Mouse (Mus musculus) embryonic facial prominence, embryonic 10.5 days (tissue): Measurements from ENCODE around the gene Nod2. TPM values are rescaled to one million over a fixed set of nuclear protein-coding genes. Genes with fewer than 3 reads are reported as not detected.
"Not testable (repeated sequence)": the region's sequence is repeated elsewhere in the genome, so short reads cannot be mapped to it uniquely, and the experiment has no call there.

Source experiments
- DNase-seq: peaks from one replicate; pipeline ENCODE4 v3.0.0-alpha.2; 2017; ENCODE audit warnings: low spot score
- H3K27ac ChIP-seq: fragments of 300-500 bp; sonication (generic); replicated peaks from 2 replicates; pipeline ENCODE4 v1.5.1; 2016; ENCODE audit warnings: mild to moderate bottlenecking
- H3K27me3 ChIP-seq: fragments of 300-500 bp; sonication (generic); replicated peaks from 2 replicates; pipeline ENCODE4 v1.6.1; 2016; ENCODE audit warnings: low read depth, mild to moderate bottlenecking; ENCODE audit not compliant: poor library complexity, severe bottlenecking
- H3K36me3 ChIP-seq: fragments of 300-500 bp; sonication (generic); replicated peaks from 2 replicates; pipeline ENCODE4 v1.6.1; 2016; ENCODE audit warnings: mild to moderate bottlenecking, moderate library complexity
- H3K4me1 ChIP-seq: fragments of 300-500 bp; sonication (generic); 2 replicates; pipeline ENCODE4 v1.6.1; 2016
- H3K4me3 ChIP-seq: fragments of 300-500 bp; sonication (generic); 2 replicates; pipeline ENCODE4 v1.5.1; 2016; ENCODE audit warnings: mild to moderate bottlenecking, moderate library complexity
- H3K9me3 ChIP-seq: fragments of 300-500 bp; sonication (generic); 2 replicates; pipeline ENCODE4 v1.6.1; 2016; ENCODE audit warnings: mild to moderate bottlenecking
- WGBS: fragments of 180-500 bp; shearing (Covaris S2); methylation state at CpG from one replicate; pipeline ENCODE4 v1.1.7; 2016; 5-methylcytosine and 5-hydroxymethylcytosine counted together
- polyA plus RNA-seq: library from polyadenylated mRNA; unstranded; fragments of >200 nt; fragmentation: Nextera tagmentation; extraction: Ambion mirVana; gene quantifications from 2 replicates; pipeline ENCODE4 v1.2.1, GENCODE M21; 2016

The Nod2 gene
- polyA plus RNA-seq, 1 experiment from 2014 or later, result 0.12 TPM

DNA sequence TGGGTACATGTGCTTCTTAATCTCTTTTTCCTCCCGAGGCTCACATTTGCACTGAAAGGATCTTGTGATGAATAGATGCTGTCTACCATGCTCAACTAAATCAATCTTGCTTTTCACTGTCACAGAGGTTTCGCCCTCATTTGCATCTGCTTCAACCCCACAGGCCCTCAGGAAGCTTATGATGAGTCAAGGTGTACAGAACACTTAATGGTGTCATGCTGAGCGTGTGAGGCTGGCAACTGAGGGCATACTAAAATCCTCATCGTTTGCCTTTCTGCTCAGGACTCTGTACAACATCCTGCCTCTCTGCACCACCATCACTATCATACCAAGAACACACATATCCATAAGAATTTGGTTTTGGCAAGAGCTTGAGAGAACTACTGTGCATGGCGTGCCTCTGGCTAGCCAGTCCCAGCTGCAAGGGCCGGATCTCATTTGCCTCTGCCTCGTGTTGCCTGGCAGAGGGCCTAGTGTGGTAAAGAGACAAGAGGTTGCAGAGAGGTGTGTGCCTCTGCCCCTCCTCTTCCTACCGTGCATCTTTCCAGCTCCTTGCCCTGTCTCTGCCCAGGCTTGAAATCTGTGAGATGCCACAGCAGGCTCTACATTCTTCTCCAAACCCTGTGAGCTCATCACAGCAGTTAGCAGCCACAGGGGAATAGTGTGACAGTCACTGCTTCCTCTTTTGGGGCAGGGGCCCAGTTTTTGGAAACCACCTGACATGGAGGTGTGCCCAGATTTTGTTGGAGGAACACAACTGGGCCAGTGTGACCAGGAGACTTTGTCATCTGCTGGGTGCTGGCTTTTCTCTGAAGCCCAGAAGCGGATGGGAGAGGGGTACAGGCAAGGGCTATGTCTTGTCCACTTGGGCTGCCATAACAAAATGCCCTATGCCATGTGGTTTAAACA is 9.8 kb upstream of the Nod2 start:
- Histone ChIP-seq H3K4me3 (no peak overlapping the region), H3K4me1 (peaks cover 10% of the 10 kb centered on the region; the same call in 1 of the 2 replicates), H3K27me3 (peaks cover 2% of the 10 kb centered on the region), H3K9me3 (no peaks in the 10 kb centered on the region), H3K27ac (no peak overlapping the region), H3K36me3 (no peaks in the 10 kb centered on the region)
- 86% methylated on average over 9 of the region's 9 CpGs for WGBS
- no peak for DNase-seq

DNA sequence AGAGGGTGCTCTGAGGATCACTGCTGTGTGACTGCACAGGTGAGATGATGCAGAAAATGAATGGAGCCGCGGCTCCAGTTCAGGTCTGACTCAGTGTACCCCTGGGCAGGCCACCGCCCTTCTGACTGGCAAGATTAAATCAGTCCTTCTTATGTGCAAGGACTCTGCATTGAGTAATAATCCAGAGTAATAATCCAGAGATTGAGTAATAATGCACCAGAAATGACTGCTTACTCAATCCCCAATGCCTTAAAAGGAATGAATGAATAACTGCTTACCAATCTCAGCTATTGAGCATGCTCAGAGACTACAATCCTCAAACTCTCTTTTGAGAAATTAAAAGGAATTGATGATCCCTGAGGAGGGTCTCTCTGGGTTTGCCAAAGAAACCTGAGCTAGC is 8.2 kb upstream of the Nod2 start:
- Histone ChIP-seq H3K27me3 (no peaks in the 10 kb centered on the region; the same call in 1 of the 2 replicates), H3K27ac (no peak overlapping the region), H3K36me3 (no peaks in the 10 kb centered on the region), H3K4me3 (no peak overlapping the region), H3K4me1 (0 out of 2 replicates have a peak, but pooled peaks cover 6% of the 10 kb centered on the region), H3K9me3 (no peaks in the 10 kb centered on the region)
- no peak for DNase-seq
- 96% methylated on average over 3 of the region's 3 CpGs for WGBS

DNA sequence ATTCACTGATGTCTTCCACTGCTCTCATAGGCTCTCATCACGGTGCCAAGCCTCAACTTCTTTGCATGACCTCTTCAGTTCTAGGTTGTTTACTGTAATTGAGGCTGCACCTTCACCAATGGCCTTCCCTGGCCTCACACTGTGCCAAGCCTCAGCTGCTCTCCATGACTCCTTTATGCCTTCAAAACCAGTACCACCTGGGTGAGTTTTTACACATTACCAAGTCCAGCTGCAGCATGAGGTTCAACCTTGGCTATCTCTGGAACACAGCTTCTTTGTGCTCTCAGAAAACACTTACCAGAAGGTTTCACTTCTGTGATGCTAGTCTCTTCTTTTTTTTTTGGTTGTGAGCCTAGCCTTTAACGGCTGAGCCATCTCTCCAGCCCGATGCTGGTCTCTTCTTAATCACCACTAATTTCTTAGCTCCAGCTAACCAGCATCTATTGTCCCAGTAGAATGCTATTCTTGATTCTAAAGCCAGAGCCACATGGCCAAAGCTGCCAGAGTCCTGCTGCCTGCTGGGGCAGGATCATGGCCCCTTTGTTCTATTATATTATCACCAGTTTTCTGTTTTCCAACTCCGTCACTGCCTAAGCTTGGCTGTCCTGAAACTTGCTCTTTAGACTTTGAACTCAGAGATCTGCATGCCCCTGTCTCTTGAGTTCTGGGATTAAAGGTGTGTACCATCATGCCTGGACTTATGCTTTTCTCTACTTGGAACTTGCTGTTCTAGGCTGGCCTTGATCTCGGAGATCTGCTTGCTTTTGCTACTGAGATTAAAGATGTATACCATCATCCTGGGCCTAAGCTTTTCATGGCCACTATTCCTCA is 4.2 kb upstream of the Nod2 start:
- 69% methylated on average over 5 of the region's 5 CpGs for WGBS
- Histone ChIP-seq H3K36me3 (no peaks in the 10 kb centered on the region), H3K9me3 (no peaks in the 10 kb centered on the region)

DNA sequence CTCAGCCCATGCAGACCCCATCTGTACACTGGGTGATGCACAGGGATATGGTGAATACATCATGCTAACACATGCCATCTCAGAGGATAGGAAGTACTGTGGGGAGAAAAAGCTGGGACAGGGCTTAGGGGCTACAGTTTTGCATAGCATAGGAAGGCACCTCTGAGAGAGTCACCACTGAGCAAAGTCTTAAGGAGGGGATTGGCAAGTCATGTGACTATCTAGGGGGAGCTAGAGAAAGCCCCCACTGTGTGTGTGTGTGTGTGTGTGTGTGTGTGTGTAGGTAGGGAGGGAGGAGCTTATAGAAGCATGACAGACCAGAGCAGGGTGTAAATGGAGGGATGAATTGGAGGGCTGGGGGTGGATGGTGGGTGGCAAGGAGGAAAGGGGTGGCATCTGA is 1.2 kb downstream of the Nod2 start:
- Histone ChIP-seq H3K9me3 (no peaks in the 10 kb centered on the region), H3K4me3 (no peak overlapping the region), H3K36me3 (no peaks in the 10 kb centered on the region), H3K27me3 (peaks cover 54% of the 10 kb centered on the region), H3K4me1 (peaks cover 33% of the 10 kb centered on the region), H3K27ac (no peak overlapping the region)
- DNase-seq, result no peak

More for the DNA sequence above, 4.2 kb upstream of the Nod2 start:
- Histone ChIP-seq H3K27ac (no peak overlapping the region), H3K4me3 (no peak overlapping the region), H3K27me3 (peaks cover 25% of the 10 kb centered on the region), H3K4me1 (peaks cover 13% of the 10 kb centered on the region)
- no peak for DNase-seq

DNA sequence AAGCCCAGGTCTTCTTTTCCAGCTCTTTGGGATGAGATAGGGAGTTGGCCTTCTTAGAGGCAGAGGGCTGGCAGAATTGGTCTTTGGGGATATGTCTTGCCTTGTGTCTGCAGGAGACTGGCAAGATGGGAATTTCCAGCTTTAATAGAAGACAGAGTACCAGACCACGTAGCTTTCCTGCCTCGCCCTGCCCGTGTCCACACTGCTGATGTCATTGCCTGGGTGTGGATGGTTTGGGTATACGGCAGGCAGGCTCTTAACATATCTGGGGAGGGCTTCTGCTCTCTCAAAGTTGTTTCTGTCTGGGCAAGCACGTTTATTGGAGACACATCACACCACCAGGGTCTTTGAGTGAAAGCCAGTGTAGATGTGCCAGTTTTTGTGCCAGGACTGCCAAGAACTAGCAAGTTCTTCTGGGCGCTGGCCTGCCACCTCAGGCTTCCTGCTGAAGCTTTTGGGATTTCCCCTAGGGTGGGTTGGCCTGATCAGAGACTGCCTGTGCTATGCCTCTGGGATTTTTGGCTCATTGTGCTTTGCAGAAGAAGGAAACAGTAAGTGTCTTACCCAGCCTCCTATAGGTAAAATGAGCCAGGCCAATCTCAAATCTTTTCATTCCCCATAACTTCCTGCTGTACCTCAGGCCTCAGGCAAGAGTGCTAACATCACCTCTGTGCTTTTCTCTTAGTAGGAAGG is 3.0 kb downstream of the Nod2 start:
- peaks cover 49% of the 10 kb centered on the region for H3K27me3 ChIP-seq
- H3K36me3 ChIP-seq, result no peaks in the 10 kb centered on the region
- WGBS, result 83% methylated on average over 6 of the region's 6 CpGs
- no peak overlapping the region for H3K27ac ChIP-seq
- no peaks in the 10 kb centered on the region for H3K9me3 ChIP-seq
- no peak for DNase-seq
- no peak overlapping the region for H3K4me3 ChIP-seq
- H3K4me1 ChIP-seq, result peaks cover 33% of the 10 kb centered on the region

DNA sequence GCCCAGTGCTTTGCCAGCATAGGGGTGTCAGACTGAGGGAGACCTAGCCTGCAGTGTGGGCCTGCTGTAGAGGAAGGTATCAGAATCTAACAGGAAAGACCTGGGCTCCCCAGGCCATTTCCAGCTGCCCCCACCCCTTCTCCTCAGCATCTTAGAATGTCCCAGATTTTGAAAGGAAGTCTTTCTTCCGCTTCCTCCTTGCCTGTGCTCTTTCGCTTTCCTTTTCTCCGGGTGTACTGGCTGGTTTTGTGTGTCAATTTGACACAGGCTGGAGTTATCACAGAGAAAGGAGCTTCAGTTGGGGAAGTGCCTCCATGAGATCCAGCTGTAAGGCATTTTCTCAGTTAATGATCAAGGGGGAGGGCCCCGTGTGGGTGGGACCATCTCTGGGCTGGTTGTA is 4.0 kb downstream of the Nod2 start:
- not testable (repeated sequence) for H3K36me3 ChIP-seq, DNase-seq, H3K4me3 ChIP-seq, H3K9me3 ChIP-seq, H3K27ac ChIP-seq
- Histone ChIP-seq H3K27me3 (peaks cover 45% of the 10 kb centered on the region), H3K4me1 (peaks cover 33% of the 10 kb centered on the region)
- WGBS, result 58% methylated on average over 4 of the region's 4 CpGs

DNA sequence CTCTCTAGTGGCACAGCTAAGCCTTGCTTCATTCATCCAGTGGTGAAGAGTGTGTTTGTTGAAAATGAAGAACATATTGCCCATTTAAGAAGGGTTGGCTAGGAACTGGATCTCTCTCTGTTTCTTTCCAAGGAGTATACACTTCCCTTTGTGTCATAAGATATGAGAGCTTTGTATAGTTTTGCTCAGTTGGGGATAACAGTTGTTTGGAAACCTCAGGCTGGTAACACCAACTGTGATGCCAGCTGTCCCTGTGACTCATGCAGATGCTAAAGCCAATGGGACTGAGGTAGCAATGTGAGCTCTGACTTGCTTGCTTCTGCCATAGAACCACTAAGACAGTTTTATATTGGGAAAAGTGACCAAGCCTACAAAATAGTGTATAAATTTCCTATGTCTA is 8.2 kb downstream of the Nod2 start:
- no peak for DNase-seq
- Histone ChIP-seq H3K4me3 (no peak overlapping the region), H3K36me3 (no peaks in the 10 kb centered on the region)

DNA sequence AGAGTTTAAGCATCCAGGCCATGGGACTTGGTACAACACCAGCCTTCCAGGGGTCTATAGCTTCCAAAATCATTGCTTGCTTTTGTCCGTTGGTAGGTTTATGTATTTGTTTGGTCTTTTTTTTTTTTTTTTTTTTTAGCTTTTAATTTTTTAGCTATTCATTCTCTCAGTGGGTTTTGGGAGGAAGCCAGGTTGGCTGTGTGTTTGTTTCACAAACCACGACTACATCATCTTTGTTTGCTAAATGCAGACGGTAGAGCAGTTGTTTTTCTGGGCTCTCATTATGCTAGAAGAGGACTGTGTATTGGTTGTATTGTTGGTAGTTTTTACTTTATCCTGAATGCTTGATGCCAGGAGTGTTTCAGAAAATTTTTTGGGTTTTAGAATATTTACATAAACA is 12.8 kb downstream of the Nod2 start:
- no peak for DNase-seq
- WGBS, result 88% methylated on average over 3 of the region's 3 CpGs
- Histone ChIP-seq H3K9me3 (no peaks in the 10 kb centered on the region), H3K4me1 (peaks cover 11% of the 10 kb centered on the region), H3K27ac (no peak overlapping the region), H3K27me3 (no peaks in the 10 kb centered on the region), H3K36me3 (no peaks in the 10 kb centered on the region), H3K4me3 (no peak overlapping the region)

More for the DNA sequence above, 8.2 kb downstream of the Nod2 start:
- Histone ChIP-seq H3K9me3 (no peaks in the 10 kb centered on the region), H3K27me3 (0 out of 2 replicates have a peak, but pooled peaks cover 5% of the 10 kb centered on the region), H3K27ac (no peak overlapping the region), H3K4me1 (peaks cover 18% of the 10 kb centered on the region)

DNA sequence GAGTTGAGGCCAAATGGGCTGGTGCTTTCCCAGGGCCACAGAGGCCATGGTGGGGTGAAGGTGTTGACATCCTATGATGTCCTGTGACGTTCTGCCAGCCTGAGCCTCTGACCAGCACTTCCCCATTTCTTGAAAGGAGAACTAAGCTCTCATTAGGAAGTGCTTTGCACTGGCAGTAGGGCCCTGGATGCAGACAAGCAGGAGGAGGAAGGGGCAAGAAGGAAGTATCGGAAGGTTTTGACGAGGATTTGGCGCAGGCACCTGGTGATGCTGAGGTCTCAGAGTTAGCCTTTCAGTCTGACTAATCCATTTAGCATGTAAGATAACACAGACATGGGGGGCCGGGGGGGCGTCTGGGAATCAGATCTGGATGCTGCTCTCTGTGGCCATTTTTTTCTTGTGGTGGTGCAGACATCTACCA is 15.3 kb downstream of the Nod2 start:
- H3K4me1 ChIP-seq, result peaks cover 21% of the 10 kb centered on the region
- no peak overlapping the region for H3K27ac ChIP-seq
- no peaks in the 10 kb centered on the region for H3K9me3 ChIP-seq
- no peak for DNase-seq
- no peaks in the 10 kb centered on the region; the same call in 1 of the 2 replicates for H3K27me3 ChIP-seq
- H3K36me3 ChIP-seq, result no peaks in the 10 kb centered on the region
- 81% methylated on average over 6 of the region's 6 CpGs for WGBS
- no peak overlapping the region for H3K4me3 ChIP-seq

DNA sequence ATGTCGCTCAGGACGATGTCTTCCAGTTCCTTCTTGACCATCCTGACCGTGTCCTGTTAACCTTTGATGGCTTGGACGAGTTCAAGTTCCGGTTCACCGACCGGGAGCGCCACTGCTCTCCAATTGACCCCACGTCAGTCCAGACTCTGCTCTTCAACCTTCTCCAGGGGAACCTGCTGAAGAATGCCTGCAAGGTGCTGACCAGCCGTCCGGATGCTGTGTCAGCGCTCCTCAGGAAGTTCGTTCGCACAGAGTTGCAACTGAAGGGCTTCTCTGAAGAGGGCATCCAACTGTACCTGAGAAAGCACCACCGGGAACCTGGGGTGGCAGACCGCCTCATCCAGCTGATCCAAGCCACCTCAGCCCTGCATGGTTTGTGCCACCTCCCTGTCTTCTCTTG is 17.0 kb downstream of the Nod2 start:
- WGBS, result 82% methylated on average over 16 of the region's 16 CpGs
- no peak overlapping the region for H3K27ac ChIP-seq

DNA sequence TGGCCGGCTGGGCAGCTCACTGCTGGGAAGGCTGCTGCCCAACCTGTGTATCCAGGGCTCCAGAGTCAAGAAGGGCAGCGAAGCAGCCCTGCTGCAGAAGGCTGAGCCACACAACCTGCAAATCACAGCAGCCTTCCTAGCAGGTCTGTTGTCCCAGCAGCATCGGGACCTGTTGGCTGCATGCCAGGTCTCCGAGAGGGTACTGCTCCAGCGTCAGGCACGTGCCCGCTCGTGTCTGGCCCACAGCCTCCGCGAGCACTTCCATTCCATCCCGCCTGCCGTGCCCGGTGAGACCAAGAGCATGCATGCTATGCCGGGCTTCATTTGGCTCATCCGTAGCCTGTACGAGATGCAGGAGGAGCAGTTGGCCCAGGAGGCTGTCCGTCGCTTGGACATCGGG is 17.8 kb downstream of the Nod2 start:
- 96% methylated on average over 19 of the region's 19 CpGs for WGBS
- DNase-seq, result no peak
- no peaks in the 10 kb centered on the region for H3K36me3 ChIP-seq
- H3K27ac ChIP-seq, result no peak overlapping the region; the same call in 1 of the 2 replicates
- H3K4me3 ChIP-seq, result no peak overlapping the region
- H3K27me3 ChIP-seq, result no peaks in the 10 kb centered on the region; the same call in 1 of the 2 replicates
- H3K4me1 ChIP-seq, result peaks cover 40% of the 10 kb centered on the region
- no peaks in the 10 kb centered on the region for H3K9me3 ChIP-seq

More for the DNA sequence above, 17.0 kb downstream of the Nod2 start:
- DNase-seq, result no peak
- Histone ChIP-seq H3K4me3 (no peak overlapping the region), H3K36me3 (no peaks in the 10 kb centered on the region), H3K4me1 (peaks cover 36% of the 10 kb centered on the region), H3K27me3 (no peaks in the 10 kb centered on the region; the same call in 1 of the 2 replicates), H3K9me3 (no peaks in the 10 kb centered on the region)

DNA sequence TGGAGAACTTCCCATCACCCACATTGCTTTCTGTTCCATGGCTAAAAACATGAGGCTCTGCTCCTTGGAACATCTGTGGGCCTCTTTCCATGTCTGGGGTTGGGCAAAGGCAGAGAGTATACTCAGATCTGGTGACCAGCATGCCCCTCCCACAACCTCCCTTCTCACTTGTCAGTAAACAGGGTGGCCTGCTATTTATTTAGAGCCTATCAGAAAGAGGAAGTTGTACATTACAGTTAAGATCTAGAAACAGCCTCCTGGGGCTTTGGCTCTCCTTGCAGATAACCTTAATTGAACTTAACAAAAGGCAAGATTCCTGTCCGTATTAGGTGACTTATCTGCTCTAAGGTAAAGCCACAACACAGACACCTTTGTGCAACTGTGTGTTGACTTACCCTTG is 19.3 kb downstream of the Nod2 start:
- no peak for DNase-seq
- H3K36me3 ChIP-seq, result no peaks in the 10 kb centered on the region
- 0 out of 2 replicates have a peak overlapping the region, but pooled peaks have one; percentile 14 for H3K27ac ChIP-seq
- WGBS, result 63% methylated on average over 1 of the region's 1 CpGs
- H3K9me3 ChIP-seq, result no peaks in the 10 kb centered on the region
- no peak overlapping the region for H3K4me3 ChIP-seq
- H3K4me1 ChIP-seq, result peaks cover 48% of the 10 kb centered on the region
- H3K27me3 ChIP-seq, result no peaks in the 10 kb centered on the region; the same call in 1 of the 2 replicates
